Mouse (Mus musculus) CD4-positive, CD25-positive, alpha-beta regulatory T cell, adult 4 months (primary cell): Measurements from ENCODE around the gene Gas2. TPM values are rescaled to one million over a fixed set of nuclear protein-coding genes. Genes with fewer than 3 reads are reported as not detected.

Experiments
- ATAC-seq: one replicate; pipeline ENCODE4 v1.8.0; 2017
- polyA plus RNA-seq, 2 experiments: library from polyadenylated mRNA; unstranded; fragments of 100-300 nt; shearing (Covaris generic); gene quantifications; one replicate each; pipeline ENCODE4 v1.2.1; 2017

The Gas2 gene
- polyA plus RNA-seq, 2 experiments from 2014 or later: 2.1 to 2.3 TPM

DNA sequence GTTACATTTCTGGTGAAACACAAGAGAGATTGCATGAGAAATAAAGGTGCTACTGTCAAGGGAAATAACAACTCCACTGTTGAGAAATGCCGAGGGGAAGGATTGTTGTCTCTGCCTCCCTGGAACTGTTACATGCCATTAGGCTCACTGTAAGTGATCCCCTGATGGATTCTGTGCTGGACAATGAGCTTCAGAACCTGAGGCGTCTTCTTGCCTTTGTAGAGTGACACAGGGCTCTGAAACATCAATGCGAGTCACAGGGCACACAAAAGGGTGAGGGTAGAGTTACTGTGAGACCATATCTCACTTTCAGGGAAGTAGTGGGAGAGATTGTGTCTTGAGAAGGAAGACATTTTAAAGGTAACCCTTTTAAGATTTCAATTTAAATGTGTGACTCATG lies 23.5 kb downstream of the Gas2 start:
- ATAC-seq: no peak

DNA sequence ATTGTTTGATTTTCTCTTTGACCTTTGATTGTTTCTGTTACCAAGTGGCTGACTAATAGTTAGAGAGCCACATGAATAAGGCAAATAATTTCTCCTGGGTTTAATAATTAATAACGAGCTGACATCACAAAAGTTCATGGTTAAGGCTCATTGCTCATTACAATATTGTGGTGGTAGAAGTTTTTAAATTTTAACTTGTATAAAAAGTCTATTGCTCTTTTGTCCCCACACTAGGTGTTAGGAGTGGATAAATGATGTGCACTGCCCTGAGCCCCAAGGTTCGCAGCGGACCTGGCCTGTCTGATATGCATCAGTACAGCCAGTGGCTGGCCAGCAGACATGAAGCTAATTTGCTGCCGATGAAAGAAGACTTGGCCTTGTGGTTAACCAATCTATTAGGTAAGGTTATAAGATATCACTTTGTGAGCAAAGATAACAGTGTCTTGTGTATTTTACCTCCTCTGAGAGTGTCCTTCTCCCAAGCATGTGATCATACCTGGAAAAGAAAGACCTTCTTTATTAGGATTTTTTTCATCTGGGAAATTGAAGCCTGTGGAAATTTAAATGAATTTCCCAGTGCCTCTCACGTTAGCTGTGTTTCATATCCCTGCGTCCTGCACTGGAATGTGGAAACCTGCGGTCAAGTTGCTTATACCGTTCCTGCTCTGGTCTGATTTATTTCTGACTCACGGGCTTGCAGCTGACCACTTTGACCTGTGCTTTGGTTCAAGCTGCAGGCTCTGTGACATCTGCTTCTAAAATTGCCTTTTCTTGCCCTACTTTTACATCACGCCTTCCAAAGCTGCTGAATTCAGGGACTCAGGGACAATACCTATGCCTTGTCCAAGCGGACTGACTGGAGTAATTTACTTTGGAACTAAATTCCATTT lies 26.1 kb downstream of the Gas2 start:
- ATAC-seq: no peak

- no peak for ATAC-seq
Observed at GRCm38 (mm10) chr7:51889601-51890000, 27.8 kb downstream of the Gas2 start.

GRCm38 (mm10) chr7:51892224-51892965 lies 30.6 kb downstream of the Gas2 start:
- ATAC-seq: peak; percentile 80

DNA sequence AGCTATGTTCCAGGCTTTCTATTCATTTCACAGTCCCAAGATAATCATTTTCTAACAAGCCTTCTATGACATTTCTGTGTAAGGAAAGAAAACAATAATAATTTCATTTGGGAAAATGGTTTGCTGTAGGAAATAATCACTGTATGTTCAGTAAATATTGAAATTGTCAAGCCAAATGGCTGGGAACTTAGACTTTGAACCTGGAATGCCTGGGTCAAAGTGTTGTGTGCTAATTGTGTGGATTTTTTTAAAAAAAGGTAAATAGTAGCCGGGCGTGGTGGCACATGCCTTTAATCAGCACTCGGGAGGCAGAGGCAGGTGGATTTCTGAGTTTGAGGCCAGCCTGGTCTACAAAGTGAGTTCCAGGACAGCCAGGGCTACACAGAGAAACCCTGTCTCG lies 31.2 kb downstream of the Gas2 start:
- no peak for ATAC-seq

GRCm38 (mm10) chr7:51894133-51894801 lies 32.5 kb downstream of the Gas2 start:
- ATAC-seq: no peak

DNA sequence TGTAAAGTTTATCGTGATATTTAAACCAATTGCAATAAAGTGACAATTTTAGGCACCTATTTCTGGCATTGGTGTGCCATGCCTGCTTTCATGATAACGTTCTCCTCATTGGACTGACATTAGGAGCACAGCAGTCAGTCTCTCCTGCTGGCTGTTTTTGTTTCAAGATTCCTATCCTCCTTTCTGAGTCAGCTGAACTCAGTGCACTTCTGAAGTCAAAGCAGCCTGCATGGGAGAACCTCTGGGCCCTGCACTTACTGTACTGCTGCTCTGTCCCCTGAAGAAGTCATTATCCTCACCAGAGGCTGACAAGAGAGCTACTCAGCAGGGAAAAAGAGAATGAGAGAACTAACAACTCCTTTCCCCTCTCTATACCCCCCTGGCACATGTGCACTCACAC lies 33.1 kb downstream of the Gas2 start:
- ATAC-seq: no peak

DNA sequence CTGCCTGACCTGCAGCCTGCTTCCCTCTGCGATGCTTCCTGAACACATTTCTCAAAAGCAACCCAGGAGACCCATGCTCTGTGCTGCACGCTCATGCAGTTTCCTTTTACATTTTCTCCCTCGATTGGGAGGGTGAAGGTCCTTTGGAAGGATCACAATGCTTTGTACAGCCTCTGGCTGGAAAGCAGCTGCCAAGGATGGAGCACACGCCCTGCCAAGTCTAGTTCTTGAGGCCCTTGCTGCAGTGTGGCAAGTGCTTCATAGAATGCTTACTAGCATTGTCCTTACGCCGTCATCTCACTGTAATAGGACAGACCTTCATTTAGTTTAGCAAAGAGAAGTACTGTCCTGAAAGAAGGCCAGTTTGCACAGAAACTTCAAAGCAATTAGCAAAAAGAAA lies 37.3 kb downstream of the Gas2 start:
- no peak for ATAC-seq

- ATAC-seq: peak; percentile 84
Observed at GRCm38 (mm10) chr7:51913292-51914050, 51.7 kb downstream of the Gas2 start.

- ATAC-seq: no peak
Observed at GRCm38 (mm10) chr7:51914132-51914531, 52.3 kb downstream of the Gas2 start.

DNA sequence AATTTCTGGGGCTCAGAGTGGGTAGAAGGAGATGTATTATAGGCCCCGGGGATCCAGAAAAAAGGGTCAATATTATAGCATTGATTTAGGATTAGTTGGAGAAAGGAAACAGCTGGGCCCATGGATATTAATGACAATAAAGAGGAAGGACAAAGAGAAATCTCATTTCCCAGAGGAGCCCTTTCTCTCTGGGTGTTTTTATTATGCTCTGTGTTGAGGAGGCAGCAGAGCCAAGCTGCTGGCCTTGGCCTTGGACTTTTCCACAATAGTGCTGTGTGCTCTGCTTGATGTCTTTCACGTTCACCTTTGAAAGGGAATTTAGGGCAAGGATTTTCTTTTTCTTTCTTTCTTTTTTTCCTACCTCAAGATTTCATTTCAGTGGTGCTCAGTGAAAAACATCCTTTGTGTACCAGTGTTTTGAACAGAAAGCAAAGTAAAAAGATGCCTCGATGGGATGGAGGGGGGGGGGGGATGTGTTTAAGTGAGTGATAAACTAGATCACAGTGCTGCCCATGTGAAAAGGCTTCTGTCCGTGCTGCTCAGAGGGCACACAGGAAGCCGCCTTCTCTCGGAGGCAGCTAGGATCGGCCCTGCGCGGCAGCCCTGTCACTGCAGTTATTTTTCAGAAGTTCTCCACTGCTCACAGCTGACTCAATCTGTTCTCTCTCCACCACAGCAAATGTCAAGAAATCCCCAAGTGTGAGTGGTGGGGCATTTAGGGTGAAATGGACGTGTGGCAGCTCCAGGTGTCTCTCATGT lies 67.1 kb downstream of the Gas2 start:
- no peak for ATAC-seq

DNA sequence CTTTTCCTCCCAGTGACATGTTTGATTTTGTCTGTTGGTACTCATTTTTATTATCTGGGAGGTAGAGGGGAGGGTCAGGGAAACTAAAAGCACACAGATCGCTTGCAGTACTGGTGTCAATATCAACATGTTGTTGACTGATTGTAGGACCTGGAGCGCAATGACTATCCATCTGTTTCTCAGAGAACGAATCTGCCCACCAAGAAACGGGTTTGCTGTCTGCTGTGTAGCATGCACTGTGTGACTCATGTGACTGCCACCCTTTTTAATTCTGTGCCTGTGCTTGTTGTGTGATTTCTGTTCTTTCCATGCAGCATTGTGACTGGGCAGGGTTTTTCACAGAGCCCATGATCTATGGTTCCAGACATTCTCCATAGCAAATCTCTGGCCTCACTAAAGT lies 69.4 kb downstream of the Gas2 start:
- ATAC-seq: no peak

GRCm38 (mm10) chr7:51937337-51937736 lies 75.5 kb downstream of the Gas2 start:
- no peak for ATAC-seq

DNA sequence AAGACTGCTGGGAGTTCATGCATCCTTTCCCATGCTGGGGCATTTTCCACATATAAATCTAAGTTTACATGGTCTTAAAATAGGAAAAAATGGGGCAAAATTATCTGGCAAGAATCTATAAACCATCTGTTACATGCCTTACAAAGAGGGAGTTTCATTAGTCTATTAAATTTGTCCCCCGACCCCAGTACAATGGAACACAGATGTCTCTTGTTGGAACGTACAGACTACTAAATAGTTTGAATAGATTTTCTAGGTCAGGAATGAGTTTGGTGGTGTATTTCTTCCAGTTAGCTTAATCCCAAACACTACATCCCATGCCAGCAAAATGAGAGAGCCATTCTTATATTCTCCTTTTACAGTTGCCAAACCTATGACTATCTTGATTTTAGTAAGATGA lies 78.6 kb downstream of the Gas2 start:
- no peak for ATAC-seq

- no peak for ATAC-seq
Observed at GRCm38 (mm10) chr7:51955424-51956041, 93.7 kb downstream of the Gas2 start.

DNA sequence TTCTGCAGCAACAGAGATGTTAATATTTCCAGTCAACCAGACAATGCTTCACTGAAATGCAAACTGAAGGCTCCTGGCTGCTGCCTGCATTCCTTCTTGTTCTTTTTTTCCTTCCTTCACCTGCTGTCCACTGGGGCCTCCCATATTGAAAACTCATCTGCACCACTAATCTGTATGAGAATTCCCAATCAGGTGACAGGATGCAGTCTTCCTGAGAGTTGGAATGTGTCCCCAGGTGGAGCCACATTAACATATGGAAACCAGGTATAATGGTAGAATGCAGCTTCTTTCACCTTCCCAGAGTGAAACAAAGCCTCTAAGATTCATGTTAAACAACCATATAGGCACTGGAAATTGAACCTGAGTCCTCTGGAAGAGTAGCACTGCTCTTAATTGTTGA lies 96.0 kb downstream of the Gas2 start:
- no peak for ATAC-seq

- no peak for ATAC-seq
Observed at GRCm38 (mm10) chr7:51960698-51961374, 99.0 kb downstream of the Gas2 start.

DNA sequence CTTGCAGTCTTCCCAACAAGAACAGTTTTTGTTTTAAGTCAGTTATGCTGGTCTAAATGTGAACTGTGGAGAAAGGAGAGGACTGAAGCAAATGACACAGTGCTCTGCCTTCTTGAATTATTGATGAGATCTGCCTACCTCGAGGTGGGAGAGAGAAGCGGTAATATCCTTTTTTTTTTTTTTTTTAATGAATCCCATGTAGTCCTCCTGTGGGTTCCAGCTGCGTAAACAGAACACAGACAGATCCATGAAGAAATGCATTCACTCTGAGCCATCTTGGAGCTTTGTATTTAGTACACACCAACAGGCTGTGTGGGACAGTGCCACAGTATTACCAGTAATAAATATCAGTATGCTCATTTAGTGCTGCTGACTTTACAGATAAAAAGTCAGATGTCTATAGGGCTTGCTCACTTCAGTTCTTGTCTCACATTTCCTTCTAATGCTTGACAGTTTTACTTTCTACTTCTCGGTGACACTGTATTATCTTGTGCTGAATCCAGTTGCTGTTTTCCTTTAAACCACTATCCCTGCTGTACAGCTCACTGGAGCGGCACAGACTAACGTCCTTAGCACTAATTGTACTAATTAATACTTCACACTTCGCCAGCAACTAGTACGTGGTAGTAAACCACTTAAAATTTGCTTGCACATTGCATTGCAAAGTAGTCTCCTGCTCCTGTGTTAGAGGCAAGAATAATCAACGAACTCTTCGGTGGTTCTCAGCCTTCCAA lies 100.6 kb downstream of the Gas2 start:
- ATAC-seq: no peak

GRCm38 (mm10) chr7:51964681-51965080 lies 102.9 kb downstream of the Gas2 start:
- ATAC-seq: no peak

DNA sequence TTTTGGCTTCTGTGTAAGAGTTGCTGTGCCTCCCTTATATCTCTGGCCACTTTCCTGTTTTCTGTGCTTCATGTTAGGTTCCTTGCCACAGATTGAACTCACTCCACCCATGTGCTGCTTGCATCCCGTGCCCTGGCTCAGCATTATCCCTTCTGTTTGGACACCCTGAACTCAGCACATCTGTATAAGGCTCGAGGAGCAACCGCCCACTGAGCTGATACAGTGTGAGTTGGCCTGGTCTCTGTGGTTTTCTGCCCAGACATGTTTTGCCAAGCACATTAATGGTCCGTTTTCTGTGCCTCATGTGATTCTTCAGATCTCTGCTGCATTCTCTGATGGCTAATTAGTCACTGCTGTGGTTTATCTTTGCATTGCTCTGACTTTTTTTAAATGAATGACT lies 105.8 kb downstream of the Gas2 start:
- ATAC-seq: no peak
